Mouse (Mus musculus) adrenal gland, postnatal 4 days (tissue): Measurements from ENCODE around the gene Sec22b. TPM values are rescaled to one million over a fixed set of nuclear protein-coding genes. Genes with fewer than 3 reads are reported as not detected.

Source experiments
- DNase-seq, 2 experiments: peaks; one replicate each; pipeline ENCODE4 v3.0.0; 2021 to 2022; ENCODE audit warnings: low spot score in 2 of 2, mixed read lengths in 2 of 2
- total RNA-seq, 2 experiments: library from RNA; stranded (reverse); gene quantifications; 2 replicates each; pipeline ENCODE4 v1.2.3; 2021

Sec22b gene
- total RNA-seq, 2 experiments from 2014 or later = 123 TPM

DNA sequence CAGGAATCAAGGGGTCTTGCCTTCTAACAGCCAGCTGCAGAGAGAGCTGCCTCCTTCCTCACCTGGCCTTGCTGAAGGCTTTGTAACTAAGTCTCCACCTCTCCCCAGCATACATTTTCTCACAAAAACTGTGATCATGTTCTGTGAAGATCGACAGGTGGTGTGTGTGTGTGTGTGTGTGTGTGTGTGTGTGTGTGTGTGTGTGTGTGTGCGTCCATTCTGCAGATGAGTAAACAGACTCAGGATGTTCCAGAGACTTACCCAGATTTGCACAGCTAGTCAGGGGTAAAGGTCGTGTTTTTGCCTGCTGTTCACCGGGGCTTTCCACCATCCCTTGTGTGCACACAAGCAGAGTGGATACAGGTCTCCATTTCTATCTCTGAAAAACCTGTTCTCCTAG lies 71.7 kb downstream of the Sec22b start:
- no peak for DNase-seq

Other genes with a start within 250 kb of the Sec22b start
- gene Prkab2, start 243.0 kb upstream of the Sec22b start, total RNA-seq = 1 to 10 TPM; 9.4 to 9.8 TPM
- gene Gm17651, start 226.5 kb upstream of the Sec22b start, total RNA-seq = not detected
- 10 to 100 TPM; 43.0 to 64.5 TPM for gene Pde4dip, start 12.5 kb upstream of the Sec22b start, total RNA-seq
- 10 to 100 TPM; 73.9 to 80.1 TPM for gene Notch2, start 112.3 kb downstream of the Sec22b start, total RNA-seq